Mouse (Mus musculus): ENCODE measurements around the gene 2310034G01Rik. TPM values are rescaled to one million over a fixed set of nuclear protein-coding genes. Genes with fewer than 3 reads are reported as not detected.
A peak's percentile ranks its signal among the peaks of the same experiment; 100 is the strongest.

Gene 2310034G01Rik
- polyA plus RNA-seq, 1 experiment from 2014 or later = 2.3 TPM

- Histone ChIP-seq H3K27me3 (peaks cover 9% of the 10 kb centered on the region; the same call in 1 of the 2 replicates), H3K4me2 (peak within 1 kb of the TSS; percentile 79), H3K9me3 (no peaks in the 10 kb centered on the region), H3K4me1 (replicated peaks) (peaks cover 7% of the 10 kb centered on the region), H3K27ac (0 out of 2 replicates have a peak within 1 kb of the TSS, but pooled peaks have one; percentile 50), H3K9ac (replicated peaks) (peak within 1 kb of the TSS; percentile 77), H3K4me3 (replicated peaks) (peak within 1 kb of the TSS; percentile 71), H3K36me3 (no peaks in the 10 kb centered on the region)
- ATAC-seq (ENCODE audit: insufficient number of reproducible peaks, insufficient read depth, low FRiP score, low TSS enrichment, low read depth) = peak; percentile 69
- WGBS = under 1% methylated on average over 31 of the region's 31 CpGs
These were observed 11.7 kb downstream of the 2310034G01Rik start, which contains the start of gene Cuedc2 for GRCm38 (mm10) chr19:46338331-46338936. Gene Cuedc2, minus strand, starts transcription at chr19:46338702.

GRCm38 (mm10) chr19:46337719-46338330 lies 12.3 kb downstream of the 2310034G01Rik start:
- 0 out of 2 replicates have a peak, but pooled peaks have one; percentile 20 for ATAC-seq (ENCODE audit: insufficient number of reproducible peaks, insufficient read depth, low FRiP score, low TSS enrichment, low read depth)

GRCm38 (mm10) chr19:46333906-46334305 lies 16.2 kb downstream of the 2310034G01Rik start:
- Histone ChIP-seq H3K36me3 (peaks cover 28% of the 10 kb centered on the region), H3K4me2 (no peak overlapping the region), H3K4me1 (replicated peaks) (peaks cover 20% of the 10 kb centered on the region), H3K4me3 (replicated peaks) (no peak overlapping the region), H3K9ac (replicated peaks) (no peak overlapping the region), H3K9me3 (no peaks in the 10 kb centered on the region), H3K27ac (no peak overlapping the region), H3K27me3 (peaks cover 6% of the 10 kb centered on the region)
- WGBS = 89% methylated on average over 3 of the region's 3 CpGs
- no peak for ATAC-seq (ENCODE audit: insufficient number of reproducible peaks, insufficient read depth, low FRiP score, low TSS enrichment, low read depth)

More at GRCm38 (mm10) chr19:46337719-46338330, 12.3 kb downstream of the 2310034G01Rik start:
- Histone ChIP-seq H3K27me3 (peaks cover 9% of the 10 kb centered on the region; the same call in 1 of the 2 replicates), H3K4me1 (replicated peaks) (peaks cover 7% of the 10 kb centered on the region), H3K9ac (replicated peaks) (peak overlapping the region; percentile 77), H3K36me3 (0 out of 2 replicates have a peak, but pooled peaks cover 3% of the 10 kb centered on the region), H3K27ac (0 out of 2 replicates have a peak overlapping the region, but pooled peaks have one; percentile 50), H3K9me3 (no peaks in the 10 kb centered on the region), H3K4me2 (peak overlapping the region; percentile 79), H3K4me3 (replicated peaks) (peak overlapping the region; percentile 71)
- WGBS = 38% methylated on average over 15 of the region's 15 CpGs

- 73% methylated on average over 7 of the region's 7 CpGs for WGBS
These were observed 17.3 kb downstream of the 2310034G01Rik start for GRCm38 (mm10) chr19:46332721-46333339.

GRCm38 (mm10) chr19:46331936-46332335 lies 18.2 kb downstream of the 2310034G01Rik start:
- no peaks in the 10 kb centered on the region for H3K9me3 ChIP-seq
- H3K4me3 ChIP-seq (replicated peaks) = no peak overlapping the region
- no peak for ATAC-seq (ENCODE audit: insufficient number of reproducible peaks, insufficient read depth, low FRiP score, low TSS enrichment, low read depth)
- WGBS = 87% methylated on average over 3 of the region's 3 CpGs
- H3K27me3 ChIP-seq = peaks cover 16% of the 10 kb centered on the region
- no peak overlapping the region for H3K27ac ChIP-seq
- no peak overlapping the region for H3K9ac ChIP-seq (replicated peaks)
- H3K36me3 ChIP-seq = peaks cover 28% of the 10 kb centered on the region
- H3K4me1 ChIP-seq (replicated peaks) = peaks cover 24% of the 10 kb centered on the region
- no peak overlapping the region for H3K4me2 ChIP-seq

More at GRCm38 (mm10) chr19:46332721-46333339, 17.3 kb downstream of the 2310034G01Rik start:
- Histone ChIP-seq H3K9ac (replicated peaks) (no peak overlapping the region), H3K4me2 (no peak overlapping the region), H3K27me3 (peaks cover 8% of the 10 kb centered on the region), H3K4me3 (replicated peaks) (no peak overlapping the region), H3K27ac (no peak overlapping the region), H3K36me3 (peaks cover 28% of the 10 kb centered on the region), H3K4me1 (replicated peaks) (peaks cover 21% of the 10 kb centered on the region), H3K9me3 (no peaks in the 10 kb centered on the region)
- no peak for ATAC-seq (ENCODE audit: insufficient number of reproducible peaks, insufficient read depth, low FRiP score, low TSS enrichment, low read depth)

- ATAC-seq (ENCODE audit: insufficient number of reproducible peaks, insufficient read depth, low FRiP score, low TSS enrichment, low read depth) = no peak
- peaks cover 28% of the 10 kb centered on the region for H3K36me3 ChIP-seq
- H3K4me2 ChIP-seq = no peak overlapping the region
- no peaks in the 10 kb centered on the region for H3K9me3 ChIP-seq
- peaks cover 23% of the 10 kb centered on the region for H3K27me3 ChIP-seq
- H3K27ac ChIP-seq = no peak overlapping the region
- H3K4me3 ChIP-seq (replicated peaks) = no peak overlapping the region
- peaks cover 30% of the 10 kb centered on the region for H3K4me1 ChIP-seq (replicated peaks)
- no peak overlapping the region for H3K9ac ChIP-seq (replicated peaks)
- WGBS = 91% methylated on average over 14 of the region's 14 CpGs
These were observed 18.8 kb downstream of the 2310034G01Rik start for GRCm38 (mm10) chr19:46331326-46331725.

GRCm38 (mm10) chr19:46330696-46331095 lies 19.4 kb downstream of the 2310034G01Rik start:
- ATAC-seq (ENCODE audit: insufficient number of reproducible peaks, insufficient read depth, low FRiP score, low TSS enrichment, low read depth) = no peak
- H3K9me3 ChIP-seq = no peaks in the 10 kb centered on the region
- no peak overlapping the region for H3K27ac ChIP-seq
- H3K4me3 ChIP-seq (replicated peaks) = no peak overlapping the region
- no peak overlapping the region for H3K4me2 ChIP-seq
- H3K4me1 ChIP-seq (replicated peaks) = peaks cover 31% of the 10 kb centered on the region
- peaks cover 28% of the 10 kb centered on the region for H3K36me3 ChIP-seq
- H3K9ac ChIP-seq (replicated peaks) = no peak overlapping the region
- peaks cover 29% of the 10 kb centered on the region for H3K27me3 ChIP-seq
- 94% methylated on average over 12 of the region's 12 CpGs for WGBS

GRCm38 (mm10) chr19:46329951-46330350 lies 20.2 kb downstream of the 2310034G01Rik start:
- peak overlapping the region; percentile 17 for H3K4me3 ChIP-seq (replicated peaks)
- H3K9me3 ChIP-seq = no peaks in the 10 kb centered on the region
- H3K4me2 ChIP-seq = peak overlapping the region; percentile 99
- peaks cover 28% of the 10 kb centered on the region for H3K36me3 ChIP-seq
- ATAC-seq (ENCODE audit: insufficient number of reproducible peaks, insufficient read depth, low FRiP score, low TSS enrichment, low read depth) = no peak
- 6% methylated on average over 16 of the region's 16 CpGs for WGBS
- H3K27ac ChIP-seq = no peak overlapping the region
- peaks cover 36% of the 10 kb centered on the region for H3K27me3 ChIP-seq
- H3K9ac ChIP-seq (replicated peaks) = no peak overlapping the region
- H3K4me1 ChIP-seq (replicated peaks) = peaks cover 31% of the 10 kb centered on the region

- no peaks in the 10 kb centered on the region for H3K9me3 ChIP-seq
- peaks cover 44% of the 10 kb centered on the region for H3K27me3 ChIP-seq
- WGBS = 3% methylated on average over 54 of the region's 54 CpGs
- peak overlapping the region; percentile 99 for H3K4me2 ChIP-seq
- ATAC-seq (ENCODE audit: insufficient number of reproducible peaks, insufficient read depth, low FRiP score, low TSS enrichment, low read depth) = peak; percentile 6; the same call in 1 of the 2 replicates
- H3K27ac ChIP-seq = peak overlapping the region; percentile 84
- peaks cover 31% of the 10 kb centered on the region for H3K4me1 ChIP-seq (replicated peaks)
- peak overlapping the region; percentile 73 for H3K9ac ChIP-seq (replicated peaks)
- peak overlapping the region; percentile 69 for H3K4me3 ChIP-seq (replicated peaks)
- peaks cover 28% of the 10 kb centered on the region for H3K36me3 ChIP-seq
These were observed 21.0 kb downstream of the 2310034G01Rik start for GRCm38 (mm10) chr19:46329031-46329641.

GRCm38 (mm10) chr19:46328081-46329030 lies 21.7 kb downstream of the 2310034G01Rik start, which contains the start of gene Fbxl15:
Gene Fbxl15, plus strand, starts transcription at chr19:46328184.
- peak within 1 kb of the TSS; percentile 73 for H3K9ac ChIP-seq (replicated peaks)
- peak; percentile 84 for ATAC-seq (ENCODE audit: insufficient number of reproducible peaks, insufficient read depth, low FRiP score, low TSS enrichment, low read depth)
- peaks cover 31% of the 10 kb centered on the region for H3K4me1 ChIP-seq (replicated peaks)
- WGBS = under 1% methylated on average over 81 of the region's 81 CpGs
- H3K27ac ChIP-seq = peak within 1 kb of the TSS; percentile 84
- H3K27me3 ChIP-seq = peaks cover 52% of the 10 kb centered on the region
- peaks cover 28% of the 10 kb centered on the region for H3K36me3 ChIP-seq
- H3K4me2 ChIP-seq = peak within 1 kb of the TSS; percentile 99
- H3K9me3 ChIP-seq = no peaks in the 10 kb centered on the region
- H3K4me3 ChIP-seq (replicated peaks) = peak within 1 kb of the TSS; percentile 69

Measured in limb, embryonic 12.5 days (tissue).